Mouse (Mus musculus) monocyte, adult 5-6 weeks (primary cell): ENCODE measurements around the gene Unc93a. TPM values are rescaled to one million over a fixed set of nuclear protein-coding genes. Genes with fewer than 3 reads are reported as not detected.
A peak's percentile ranks its signal among the peaks of the same experiment; 100 is the strongest.
"Not testable (repeated sequence)": the region's sequence is repeated elsewhere in the genome, so short reads cannot be mapped to it uniquely, and the experiment has no call there.

Experiments used
- ATAC-seq: fragments of 153-309, 156-312 bp; replicated peaks from 2 replicates; pipeline ENCODE4 v1.8.0; 2017; ENCODE audit warnings: mild to moderate bottlenecking; ENCODE audit not compliant: low TSS enrichment, insufficient number of reproducible peaks, severe bottlenecking, poor library complexity, low FRiP score
- total RNA-seq: library from RNA; stranded (forward); fragments of 200-1000, 200-491, 200-594 nt; gene quantifications from 3 replicates; pipeline ENCODE4 v1.2.3, GENCODE M21; 2017

Unc93a gene
- total RNA-seq = 0.76 to 1.4 TPM (median 0.78 TPM) in 3 replicates

DNA sequence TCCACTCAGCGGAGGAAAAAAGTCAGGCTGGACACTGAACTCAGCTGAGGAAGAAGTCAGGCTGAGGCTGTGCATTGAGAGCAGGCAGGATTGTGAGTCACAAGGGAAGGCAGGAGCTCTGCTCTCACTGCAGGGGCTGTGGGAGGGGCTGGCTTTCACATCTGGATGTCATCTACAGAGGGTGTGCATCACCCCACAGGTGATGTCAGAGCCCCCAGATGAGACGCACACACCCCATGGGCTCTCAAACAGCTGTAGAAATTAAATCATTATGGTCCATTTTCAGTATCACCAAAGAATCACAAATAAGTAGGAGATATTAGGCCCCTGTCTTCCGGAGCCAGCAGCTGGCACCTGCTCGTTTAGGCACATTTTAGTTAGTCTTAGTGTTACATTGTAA is at the start of gene Unc93a:
TSS of gene Unc93a (minus strand) at position 101 of the 400 bp plus-strand sequence.
- ATAC-seq = not testable (repeated sequence)

DNA sequence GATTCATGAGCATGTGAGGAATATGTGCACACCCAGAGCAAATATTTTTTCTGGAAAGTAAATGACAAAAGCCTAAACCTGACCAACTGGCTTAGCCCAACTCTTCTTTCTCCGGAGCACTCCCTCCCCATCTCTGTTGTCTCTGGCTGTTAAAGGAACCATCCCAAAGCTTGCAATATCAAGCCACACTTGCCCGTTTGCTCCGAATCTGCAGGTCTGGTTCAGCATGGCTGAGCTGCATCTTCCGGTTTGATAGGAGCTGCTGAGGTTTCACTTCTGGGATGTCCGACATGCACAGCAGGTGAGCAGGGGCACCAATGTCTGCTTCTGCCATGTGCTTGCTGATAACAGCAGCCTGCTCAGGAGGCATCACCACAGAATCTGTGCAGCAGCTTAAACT is 48.9 kb upstream of the Unc93a start:
- ATAC-seq = not testable (repeated sequence)

DNA sequence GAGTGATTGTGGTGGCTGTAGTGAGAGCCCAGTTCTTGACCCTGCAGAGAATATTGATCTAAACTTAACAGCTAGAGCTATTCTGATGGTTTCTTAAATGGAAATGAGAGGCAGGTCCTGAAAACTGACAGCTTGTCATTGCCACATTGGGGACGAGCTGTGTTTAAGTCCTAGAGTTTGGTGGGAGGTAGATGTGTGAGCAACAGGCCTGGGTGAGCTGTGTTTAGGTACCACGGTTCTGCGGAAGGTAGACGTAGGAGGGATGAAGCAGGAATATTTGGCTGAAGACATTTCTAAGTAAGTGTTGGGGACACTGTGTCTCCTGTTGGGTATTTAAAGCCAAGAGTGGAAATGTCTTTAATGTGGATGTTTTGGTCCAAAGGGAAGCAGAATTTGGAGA is 47.4 kb upstream of the Unc93a start:
- not testable (repeated sequence) for ATAC-seq

DNA sequence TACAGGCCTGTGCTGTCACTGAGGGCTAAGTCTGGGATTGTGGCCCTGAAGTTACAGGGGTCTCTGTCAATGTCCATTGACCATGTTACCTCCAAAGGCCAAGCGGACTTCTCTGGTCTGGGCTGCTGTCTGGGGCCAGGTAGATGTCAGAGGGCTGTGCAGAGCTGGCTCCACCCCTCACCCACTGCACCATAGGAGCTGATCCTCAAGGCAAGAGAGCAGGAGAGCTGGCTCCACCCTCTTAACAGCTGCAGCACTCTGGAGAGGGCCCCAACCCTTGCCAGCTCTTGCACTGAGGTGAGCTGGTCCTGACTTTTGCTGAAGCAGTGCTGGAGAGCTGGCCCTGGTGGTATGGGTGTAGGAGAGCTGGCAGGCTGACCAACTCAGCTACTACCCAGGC is 46.2 kb upstream of the Unc93a start:
- not testable (repeated sequence) for ATAC-seq

GRCm38 (mm10) chr17:13175609-13176008 is 44.0 kb upstream of the Unc93a start:
- 0 out of 2 replicates have a peak, but pooled peaks have one; percentile 44 for ATAC-seq

DNA sequence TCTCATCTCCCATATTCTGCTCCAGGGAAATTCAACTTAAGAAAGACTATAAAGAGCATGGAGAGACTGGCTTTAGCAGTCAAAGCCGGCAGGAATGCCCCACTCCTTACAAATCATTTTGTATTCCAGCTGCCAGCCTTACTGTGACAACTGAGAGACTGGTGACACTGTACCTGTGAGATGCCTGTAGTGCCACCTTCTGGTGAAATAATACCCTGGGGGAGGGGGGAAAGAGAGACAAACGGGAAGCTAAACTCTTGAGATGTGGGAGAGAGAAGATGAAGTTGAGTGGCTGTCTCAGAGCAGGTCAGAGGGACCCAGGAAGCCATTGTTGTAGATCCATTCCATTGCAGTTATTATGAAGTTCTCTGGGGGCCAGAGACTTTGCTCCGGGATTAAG is 42.4 kb upstream of the Unc93a start:
- peak; percentile 50; the same call in 1 of the 2 replicates for ATAC-seq

- peak; percentile 21; the same call in 1 of the 2 replicates for ATAC-seq
Measured at GRCm38 (mm10) chr17:13173578-13173977, 42.0 kb upstream of the Unc93a start.

DNA sequence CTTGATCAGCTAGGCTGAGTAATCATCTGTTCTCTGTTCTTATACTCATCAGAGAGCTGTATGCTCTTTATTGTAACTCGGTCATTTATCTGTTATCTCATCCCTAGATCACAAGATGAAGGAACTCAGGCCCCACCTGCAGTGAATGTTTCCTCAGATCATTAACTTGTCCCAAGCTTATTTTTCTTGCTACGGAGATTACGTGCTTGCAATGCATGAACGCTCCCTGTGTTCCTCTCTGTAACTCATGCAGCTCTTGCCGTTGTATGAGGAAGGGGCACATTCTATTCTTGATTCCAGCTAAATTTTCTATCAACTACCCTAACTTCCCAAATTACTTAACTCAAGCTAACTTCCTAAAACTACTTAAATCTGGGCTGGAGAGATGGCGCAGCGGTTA is 14.5 kb upstream of the Unc93a start:
- ATAC-seq = not testable (repeated sequence)

GRCm38 (mm10) chr17:13144580-13145215 is 13.1 kb upstream of the Unc93a start:
- peak; percentile 86 for ATAC-seq

DNA sequence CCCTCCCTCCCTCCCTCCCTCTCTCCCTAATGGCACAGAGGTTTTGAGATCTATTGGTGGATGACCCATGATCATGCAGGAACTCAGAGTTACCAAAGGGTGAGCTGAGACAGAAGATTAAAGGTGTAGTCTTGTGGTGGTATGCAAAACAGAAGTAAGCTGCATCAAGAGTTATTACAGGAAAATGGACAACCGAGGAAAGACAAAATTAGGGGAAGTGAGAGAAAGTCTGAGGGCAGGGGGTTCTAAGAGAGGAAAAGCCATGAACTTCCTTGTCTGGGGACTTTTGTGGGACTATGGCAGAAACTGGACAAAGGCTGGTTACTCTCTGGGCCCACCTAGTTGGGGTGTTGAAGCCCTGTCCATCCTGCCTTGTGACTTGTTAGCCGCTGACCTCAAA is 11.1 kb upstream of the Unc93a start:
- not testable (repeated sequence) for ATAC-seq

GRCm38 (mm10) chr17:13135356-13135755 is 3.7 kb upstream of the Unc93a start:
- not testable (repeated sequence) for ATAC-seq

DNA sequence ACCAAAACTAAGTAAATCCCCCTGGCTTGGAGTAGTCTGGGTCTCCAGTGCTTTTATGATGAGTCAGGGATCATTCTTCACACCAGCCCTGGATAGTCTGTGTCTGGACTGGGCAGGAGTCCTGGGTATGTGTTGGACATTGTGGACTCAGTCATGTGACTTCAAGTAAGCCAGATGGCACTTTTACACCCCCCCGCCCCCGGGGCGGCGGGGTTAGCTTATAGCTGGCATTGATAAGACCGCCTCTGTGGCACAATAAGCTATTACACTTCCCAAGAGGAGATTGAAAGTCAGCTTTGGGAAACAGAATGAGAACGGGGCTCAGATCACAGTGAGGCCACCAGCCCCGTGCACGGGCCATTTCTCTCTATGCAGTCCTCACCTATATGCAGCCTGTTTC is 742 bp upstream of the Unc93a start:
- ATAC-seq = not testable (repeated sequence)

- not testable (repeated sequence) for ATAC-seq
Measured at GRCm38 (mm10) chr17:13129737-13130465, 1.7 kb downstream of the Unc93a start.

DNA sequence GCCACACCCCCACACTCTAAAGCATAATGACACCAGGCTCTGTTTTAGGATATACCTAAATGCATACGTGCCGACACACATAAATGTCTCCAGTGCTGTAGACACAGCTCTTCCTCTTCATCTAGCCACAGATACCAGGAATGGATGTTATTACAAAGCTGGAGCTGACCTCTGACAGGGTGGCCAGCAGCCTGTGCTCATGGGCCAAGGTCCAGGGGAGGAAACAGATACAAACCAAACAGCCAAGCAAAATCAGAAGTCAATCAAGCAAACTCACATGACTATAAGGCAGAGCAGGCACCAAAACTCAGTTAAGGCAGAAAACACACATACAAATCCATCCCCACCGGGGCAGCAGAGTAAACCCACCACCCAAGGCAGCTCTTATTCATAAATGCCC is 2.3 kb downstream of the Unc93a start:
- ATAC-seq = not testable (repeated sequence)

GRCm38 (mm10) chr17:13124241-13124640 is 7.4 kb downstream of the Unc93a start:
- not testable (repeated sequence) for ATAC-seq

DNA sequence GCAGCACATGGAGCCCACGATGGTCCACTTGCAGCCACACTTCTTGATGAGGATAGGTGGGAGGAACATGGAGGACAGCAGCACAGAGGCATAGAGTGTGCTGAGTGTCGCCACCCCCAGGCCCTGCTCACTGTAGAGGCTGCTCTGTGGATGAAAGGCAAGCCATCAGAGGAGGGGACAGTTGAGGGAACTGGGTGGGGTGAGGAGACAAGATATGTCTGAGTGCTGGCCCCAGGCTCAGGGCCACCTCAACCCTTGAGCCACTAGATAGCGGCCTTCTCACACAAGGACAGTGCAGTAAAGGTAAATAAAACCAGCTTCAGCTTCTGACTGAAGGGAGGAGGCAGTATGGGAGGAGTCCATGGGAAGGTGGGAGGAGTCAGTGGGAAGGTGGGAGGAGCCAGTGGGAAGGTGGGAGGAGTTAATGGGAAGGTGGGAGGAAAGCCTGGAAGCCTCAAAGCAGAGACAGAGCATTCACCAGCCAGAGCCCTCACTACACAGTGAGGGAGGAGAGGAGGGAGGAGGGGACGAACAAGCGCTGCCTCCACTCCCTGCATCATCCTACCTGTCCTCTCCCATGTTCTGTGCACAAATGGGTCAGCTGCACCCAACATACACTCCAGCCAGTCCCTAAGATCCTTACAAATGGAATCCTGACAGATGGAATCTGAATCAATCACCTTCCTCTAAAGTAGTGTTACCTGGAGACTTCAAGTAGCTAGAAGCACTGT is 8.1 kb downstream of the Unc93a start:
- peak; percentile 14; the same call in 1 of the 2 replicates for ATAC-seq

GRCm38 (mm10) chr17:13112504-13113291 is 18.9 kb downstream of the Unc93a start:
- not testable (repeated sequence) for ATAC-seq

DNA sequence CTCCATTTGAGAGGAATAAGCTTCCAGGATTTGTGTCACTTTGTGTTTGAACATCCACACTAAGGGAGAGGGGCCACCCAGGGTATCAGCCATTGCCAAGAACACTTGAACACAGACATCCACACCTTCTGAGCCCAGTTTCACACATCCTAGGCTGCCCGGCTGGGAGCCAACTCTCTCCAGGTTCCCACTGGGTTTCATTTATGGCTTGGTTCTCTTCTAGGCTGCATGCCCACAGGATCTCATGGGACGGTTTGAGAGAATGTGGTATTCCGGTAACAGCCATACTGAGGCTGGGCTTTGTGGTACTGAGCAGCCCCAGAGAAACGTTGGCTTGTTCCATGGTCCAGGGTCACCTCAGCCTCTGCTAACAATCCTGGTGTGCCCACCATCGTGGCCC is 25.0 kb downstream of the Unc93a start:
- not testable (repeated sequence) for ATAC-seq

GRCm38 (mm10) chr17:13092960-13093359 is 38.6 kb downstream of the Unc93a start:
- peak; percentile 33; the same call in 1 of the 2 replicates for ATAC-seq
